Mouse (Mus musculus) cerebellum, postnatal 14 days (tissue): ENCODE measurements at regions not wholly inside any gene's neighbourhood (a gene's known extent, or its start where the extent isn't known, plus 50 kb on each side); places are given as distances from the start of the nearest gene placed in this dataset.

ENCODE experiments used
- DNase-seq, 2 experiments: peaks; one replicate each; pipeline ENCODE4 v3.0.0; 2021; ENCODE audit warnings: mixed read lengths in 2 of 2

- peak; percentile 25 to 49 for DNase-seq
Observed at GRCm38 (mm10) chr12:12620316-12620715, 321.4 kb downstream of the Mycn start.

- no peak for DNase-seq
Observed at GRCm38 (mm10) chr12:12619431-12619830, 322.3 kb downstream of the Mycn start.

GRCm38 (mm10) chr12:12612520-12612919 lies 329.2 kb downstream of the Mycn start:
- peak; percentile 26 to 43 for DNase-seq

- peak; percentile 56 to 59 for DNase-seq
Observed at GRCm38 (mm10) chr12:12610861-12611260, 330.9 kb downstream of the Mycn start.

GRCm38 (mm10) chr12:12607995-12608394 lies 333.7 kb downstream of the Mycn start:
- DNase-seq = no peak

- DNase-seq = no peak
Observed at GRCm38 (mm10) chr12:12606911-12607310, 334.8 kb downstream of the Mycn start.

- DNase-seq = no peak
Observed at GRCm38 (mm10) chr12:12605495-12605894, 336.2 kb downstream of the Mycn start.

- no peak for DNase-seq
Observed at GRCm38 (mm10) chr12:12601362-12601761, 339.4 kb downstream of the Fam49a start.

GRCm38 (mm10) chr12:12595399-12595798 lies 333.5 kb downstream of the Fam49a start:
- no peak for DNase-seq

GRCm38 (mm10) chr12:12594567-12594966 lies 332.6 kb downstream of the Fam49a start:
- no peak for DNase-seq

GRCm38 (mm10) chr12:12593343-12593742 lies 331.4 kb downstream of the Fam49a start:
- DNase-seq = no peak

- no peak for DNase-seq
Observed at GRCm38 (mm10) chr12:12590753-12591291, 328.9 kb downstream of the Fam49a start.

GRCm38 (mm10) chr12:12588771-12589370 lies 326.9 kb downstream of the Fam49a start:
- DNase-seq = peak; percentile 43 to 57

GRCm38 (mm10) chr12:12586436-12586835 lies 324.5 kb downstream of the Fam49a start:
- no peak for DNase-seq

- no peak for DNase-seq
Observed at GRCm38 (mm10) chr12:12581271-12582186, 319.6 kb downstream of the Fam49a start.

GRCm38 (mm10) chr12:12580763-12581178 lies 318.8 kb downstream of the Fam49a start:
- no peak for DNase-seq

GRCm38 (mm10) chr12:12578278-12578677 lies 316.3 kb downstream of the Fam49a start:
- DNase-seq = no peak

GRCm38 (mm10) chr12:12570563-12571251 lies 308.8 kb downstream of the Fam49a start:
- DNase-seq = no peak

- no peak for DNase-seq
Observed at GRCm38 (mm10) chr12:12567734-12568104, 305.8 kb downstream of the Fam49a start.

GRCm38 (mm10) chr12:12567058-12567733 lies 305.3 kb downstream of the Fam49a start:
- peak; percentile 28 to 34 for DNase-seq

GRCm38 (mm10) chr12:12562267-12562666 lies 300.3 kb downstream of the Fam49a start:
- no peak for DNase-seq

GRCm38 (mm10) chr12:12551818-12552217 lies 289.9 kb downstream of the Fam49a start:
- no peak for DNase-seq

- DNase-seq = no peak
Observed at GRCm38 (mm10) chr12:12549649-12550048, 287.7 kb downstream of the Fam49a start.
